Mouse (Mus musculus) bone marrow macrophage, adult 2 months (primary cell): ENCODE results near the gene Apobec2.

ENCODE experiments used
- CTCF ChIP-seq: IDR thresholded peaks from 2 replicates; pipeline ENCODE4 v1.5.1; 2012; ENCODE audit warnings: low read depth, mild to moderate bottlenecking, low read length, moderate library complexity
- POLR2A ChIP-seq: IDR thresholded peaks from 2 replicates; pipeline ENCODE4 v1.6.1; 2012; ENCODE audit warnings: mild to moderate bottlenecking, low read depth, low read length, borderline replicate concordance

GRCm38 (mm10) chr17:48433006-48433655 lies 401 bp upstream of the Apobec2 start:
- TF ChIP-seq POLR2A (no peak), CTCF (no peak)
